10 mouse cellular contexts compared by ENCODE assay signal in the genomic region with DNA sequence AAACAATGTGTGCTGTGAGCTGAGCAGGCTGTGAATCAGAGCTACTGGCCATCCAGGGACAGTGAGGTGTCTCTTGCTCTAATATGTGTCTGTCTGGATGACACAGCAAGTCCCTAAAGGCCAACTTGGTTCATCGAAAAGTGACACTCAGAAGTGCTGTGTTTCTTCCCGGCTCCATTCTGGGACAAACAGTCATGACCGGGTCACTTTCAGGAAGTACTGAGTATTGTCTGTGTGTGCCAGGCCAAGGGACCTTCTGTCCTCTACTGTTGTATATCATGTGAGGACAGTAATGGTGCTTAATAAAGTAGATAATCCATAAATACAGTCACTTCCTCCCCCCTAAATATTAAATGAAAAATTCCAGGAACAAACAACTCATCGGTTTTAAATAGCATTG.
DNase-seq lines count a peak whose midpoint lies in the region.
"Had no signal": no experiment of that assay in that cellular context is flagged by ENCODE, and none has a peak within 500 bp of the region (broad histone marks: within the 10 kb centered on the region; RNA-seq: fewer than 3 reads in every experiment).

No protein-coding gene starts in this region.

- DNase-seq in heart, adult 11 months: peak; percentile 91
- DNase-seq in heart, postnatal 25 days (ENCODE audit: low spot score): no peak
- DNase-seq in lung, adult 18-20 months: peak; percentile 55 to 77
- DNase-seq in lung, postnatal 4 days: no peak
- DNase-seq in kidney, postnatal 36 days: peak; percentile 42 to 74
- DNase-seq in frontal cortex, postnatal 10 days (ENCODE audit: low spot score in 2 of 2): no peak
- DNase-seq in cerebellum, postnatal 4 days (ENCODE audit: low spot score in 2 of 2): no peak
- DNase-seq: cerebellum, adult 9-11 months; liver, embryonic 13.5 days; right cerebral cortex, adult 18-20 months had no signal

- intact Hi-C loops in heart, postnatal 25 days (cut with DNase I): loop anchor here (10.0 kb wide), 1 partner anchor 86 kb away; the partner anchor contains the start of gene Cd93

Comparison
In these comparisons a context has a peak if more than half of its experiments do, and no peak if none do; other contexts are left out.
1. DNase-seq: peak in heart, adult 11 months (single experiment), lung, adult 18-20 months (2 of 2) and kidney, postnatal 36 days (2 of 2); none in heart, postnatal 25 days (single experiment), lung, postnatal 4 days (0 of 2), frontal cortex, postnatal 10 days (0 of 2) and cerebellum, postnatal 4 days (0 of 2).